Mouse (Mus musculus): Measurements from ENCODE around the gene Defb25.

GRCm38 (mm10) chr2:152600076-152600475 lies 22.8 kb downstream of the Defb25 start:
- TF ChIP-seq POLR2A (IDR thresholded peaks at IDR 0.05; ENCODE audit: borderline replicate concordance, low read depth, low read length) (no peak), CTCF (IDR thresholded peaks at IDR 0.05; ENCODE audit: low read depth, low read length) (no peak)

All from bone marrow macrophage, adult 2 months (primary cell).